Mouse (Mus musculus): ENCODE data around the gene Nat8f3.
"Not testable (repeated sequence)": the region's sequence is repeated elsewhere in the genome, so short reads cannot be mapped to it uniquely, and the experiment has no call there.

The Nat8f3 gene

DNA sequence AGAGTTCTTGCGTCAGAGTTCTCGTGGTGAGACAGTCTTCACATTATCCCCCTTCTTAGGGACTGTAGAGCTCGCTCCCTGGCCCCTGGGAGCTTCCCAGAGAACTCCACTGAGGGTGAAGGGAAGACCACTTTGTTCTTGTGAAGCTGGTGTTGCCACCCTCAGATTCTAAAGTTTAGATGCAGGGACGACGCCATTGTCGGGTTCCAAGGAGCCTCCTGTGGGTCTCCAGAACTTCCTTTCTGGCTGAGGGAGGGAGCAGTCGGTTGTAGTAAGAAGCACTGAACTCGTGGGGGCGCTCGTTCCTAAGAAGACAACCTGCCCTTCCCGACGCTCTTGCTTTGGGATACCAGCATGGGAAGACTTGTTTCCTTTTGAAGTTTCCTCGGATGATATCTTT is at the start of gene Nat8f3:
TSS of gene Nat8f3 (minus strand) at position 223 of the 400 bp plus-strand sequence.
- peak; percentile 31 for DNase-seq (ENCODE audit: low read depth, low spot score)

DNA sequence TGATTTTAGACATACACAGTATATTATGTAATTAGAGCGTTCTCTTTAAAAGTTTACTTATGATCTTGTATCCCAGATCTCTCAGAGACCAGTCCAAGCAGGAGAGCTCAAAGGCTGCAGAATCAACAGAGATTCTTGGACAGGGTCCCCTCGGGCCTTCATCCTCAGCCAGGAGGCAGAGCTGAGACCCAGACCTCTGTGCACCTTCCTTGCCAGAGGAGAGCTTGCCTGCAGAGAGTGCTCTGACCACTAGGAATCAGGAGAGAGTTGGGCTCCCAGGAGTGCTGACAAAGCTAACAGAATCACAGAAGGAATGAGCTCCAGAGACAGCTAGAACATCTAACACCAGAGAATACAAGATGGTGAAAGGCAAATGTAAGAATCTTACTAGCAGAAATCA is 47.8 kb upstream of the Nat8f3 start:
- DNase-seq (ENCODE audit: low read depth, low spot score) = no peak

DNA sequence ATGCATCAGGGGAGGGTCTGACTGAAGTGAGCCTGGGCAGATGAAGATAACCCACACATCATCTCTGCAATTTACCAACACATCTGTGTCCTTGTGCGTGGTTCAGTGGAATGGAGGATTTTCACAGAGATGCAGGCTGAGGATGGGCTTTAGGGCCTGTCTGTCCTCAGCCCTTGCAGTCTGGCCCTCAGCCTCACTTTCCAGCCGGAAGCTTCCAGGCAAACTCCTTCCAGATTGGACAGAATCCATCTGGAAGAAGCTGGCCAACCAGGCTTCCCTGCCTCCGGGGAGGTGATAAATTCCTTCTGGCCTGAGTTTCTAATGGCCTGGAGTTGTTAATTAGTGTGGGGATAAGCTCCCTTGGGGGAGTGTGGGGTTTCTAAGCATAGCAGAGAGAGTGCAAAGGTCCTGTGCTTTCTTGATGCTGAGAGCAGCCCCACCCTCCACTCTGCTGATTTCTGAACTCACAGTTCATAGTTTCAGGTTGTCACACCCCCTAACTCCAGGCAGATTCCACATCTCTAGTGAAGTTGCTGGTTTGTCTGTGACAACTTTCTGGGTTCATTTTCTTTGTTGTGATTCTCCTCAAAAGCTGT is 45.5 kb upstream of the Nat8f3 start:
- peak; percentile 15 for DNase-seq (ENCODE audit: low read depth, low spot score)

DNA sequence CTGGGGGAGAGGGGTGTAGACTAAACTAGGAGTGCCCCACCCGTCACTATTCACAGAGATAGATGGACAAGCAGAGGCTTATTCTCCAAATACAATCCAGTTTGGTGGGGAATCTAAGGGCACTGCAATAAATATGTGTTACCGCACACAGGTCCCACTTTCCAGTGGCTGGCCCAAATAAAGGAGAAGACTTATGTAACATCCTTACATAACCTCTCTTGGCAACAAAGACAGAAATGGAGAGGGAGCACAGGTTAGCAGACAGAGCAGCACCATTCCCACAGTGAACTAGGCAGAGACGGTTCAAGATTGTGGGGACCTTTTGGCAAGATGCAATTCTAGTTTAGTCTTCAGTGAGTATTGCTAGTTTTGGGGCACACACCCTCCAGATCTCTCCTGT is 45.0 kb upstream of the Nat8f3 start:
- DNase-seq (ENCODE audit: low read depth, low spot score) = not testable (repeated sequence)

DNA sequence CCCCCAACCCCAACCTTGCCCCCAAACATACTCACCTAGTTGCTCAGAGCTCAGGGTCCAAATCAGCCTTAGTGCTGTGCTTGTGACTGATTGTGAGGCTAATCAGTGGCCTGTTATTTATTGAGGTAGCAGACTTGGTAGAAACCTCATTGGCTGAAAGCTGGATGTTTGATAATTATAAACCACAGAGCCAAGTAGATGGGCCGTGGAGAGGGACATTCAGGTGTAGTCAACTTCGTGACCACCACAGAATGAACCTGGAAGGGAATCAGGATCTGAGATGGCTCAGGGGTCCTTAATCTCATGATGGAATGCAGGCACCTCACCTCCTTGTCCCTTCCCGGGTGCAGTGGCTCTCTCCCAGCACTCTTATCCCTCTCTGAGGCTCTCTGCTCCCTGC is 44.2 kb upstream of the Nat8f3 start:
- DNase-seq (ENCODE audit: low read depth, low spot score) = not testable (repeated sequence)

DNA sequence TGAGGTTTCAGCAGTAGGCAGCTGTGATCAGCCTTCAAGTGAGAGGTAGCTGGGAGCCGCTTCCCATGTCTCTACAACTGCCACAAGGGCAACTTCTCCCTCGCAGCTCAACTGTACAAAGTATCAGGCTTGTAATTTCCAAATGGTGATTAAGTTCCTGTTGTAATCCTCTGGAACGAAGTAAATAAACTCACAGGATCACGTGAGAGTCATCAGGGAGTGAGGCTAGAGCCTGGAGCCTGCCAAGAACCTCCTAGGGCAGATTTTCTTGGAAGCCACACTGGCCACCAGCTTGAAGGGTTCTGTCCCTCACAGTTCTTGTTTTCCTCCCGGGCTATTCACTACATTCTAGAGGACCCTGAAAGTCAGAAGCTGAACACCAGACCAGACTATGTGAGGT is 37.6 kb upstream of the Nat8f3 start:
- DNase-seq (ENCODE audit: low read depth, low spot score) = not testable (repeated sequence)

DNA sequence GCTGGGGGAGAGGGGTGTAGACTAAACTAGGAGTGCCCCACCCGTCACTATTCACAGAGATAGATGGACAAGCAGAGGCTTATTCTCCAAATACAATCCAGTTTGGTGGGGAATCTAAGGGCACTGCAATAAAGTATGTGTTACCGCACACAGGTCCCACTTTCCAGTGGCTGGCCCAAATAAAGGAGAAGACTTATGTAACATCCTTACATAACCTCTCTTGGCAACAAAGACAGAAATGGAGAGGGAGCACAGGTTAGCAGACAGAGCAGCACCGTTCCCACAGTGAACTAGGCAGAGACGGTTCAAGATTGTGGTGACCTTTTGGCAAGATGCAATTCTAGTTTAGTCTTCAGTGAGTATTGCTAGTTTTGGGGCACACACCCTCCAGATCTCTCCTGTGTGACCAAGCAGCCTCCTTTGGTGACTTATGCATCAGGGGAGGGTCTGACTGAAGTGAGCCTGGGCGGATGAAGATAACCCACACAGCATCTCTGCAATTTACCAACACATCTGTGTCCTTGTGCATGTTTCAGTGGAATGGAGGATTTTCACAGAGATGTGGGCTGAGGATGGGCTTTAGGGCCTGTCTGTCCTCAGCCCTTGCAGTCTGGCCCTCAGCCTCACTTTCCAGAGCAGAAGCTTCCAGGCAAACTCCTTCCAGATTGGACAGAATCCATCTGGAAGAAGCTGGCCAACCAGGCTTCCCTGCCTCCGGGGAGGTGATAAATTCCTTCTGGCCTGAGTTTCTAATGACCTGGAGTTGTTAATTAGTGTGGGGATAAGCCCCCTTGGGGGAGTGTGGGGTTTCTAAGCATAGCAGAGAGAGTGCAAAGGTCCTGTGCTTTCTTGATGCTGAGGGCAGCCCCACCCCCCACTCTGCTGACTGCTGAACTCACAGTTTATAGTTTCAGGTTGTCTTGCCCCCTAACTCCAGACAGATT is 2.2 kb downstream of the Nat8f3 start:
- peak; percentile 1 for DNase-seq (ENCODE audit: low read depth, low spot score)

DNA sequence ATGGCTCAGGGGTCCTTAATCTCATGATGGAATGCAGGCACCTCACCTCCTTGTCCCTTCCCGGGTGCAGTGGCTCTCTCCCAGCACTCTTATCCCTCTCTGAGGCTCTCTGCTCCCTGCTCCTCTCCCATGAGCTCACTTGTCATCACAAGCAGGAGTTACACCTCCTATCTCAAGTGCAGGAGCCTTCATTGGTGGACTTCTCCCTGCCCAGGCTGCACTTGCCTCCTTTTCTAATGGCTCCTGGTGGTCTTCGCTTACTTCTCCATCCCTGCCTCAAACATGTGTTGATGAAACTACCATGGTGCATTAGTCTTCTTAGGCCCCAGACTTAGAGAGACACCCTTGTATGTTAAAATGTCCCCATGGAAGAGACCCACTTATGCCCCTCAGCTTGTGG is 2.9 kb downstream of the Nat8f3 start:
- DNase-seq (ENCODE audit: low read depth, low spot score) = not testable (repeated sequence)

DNA sequence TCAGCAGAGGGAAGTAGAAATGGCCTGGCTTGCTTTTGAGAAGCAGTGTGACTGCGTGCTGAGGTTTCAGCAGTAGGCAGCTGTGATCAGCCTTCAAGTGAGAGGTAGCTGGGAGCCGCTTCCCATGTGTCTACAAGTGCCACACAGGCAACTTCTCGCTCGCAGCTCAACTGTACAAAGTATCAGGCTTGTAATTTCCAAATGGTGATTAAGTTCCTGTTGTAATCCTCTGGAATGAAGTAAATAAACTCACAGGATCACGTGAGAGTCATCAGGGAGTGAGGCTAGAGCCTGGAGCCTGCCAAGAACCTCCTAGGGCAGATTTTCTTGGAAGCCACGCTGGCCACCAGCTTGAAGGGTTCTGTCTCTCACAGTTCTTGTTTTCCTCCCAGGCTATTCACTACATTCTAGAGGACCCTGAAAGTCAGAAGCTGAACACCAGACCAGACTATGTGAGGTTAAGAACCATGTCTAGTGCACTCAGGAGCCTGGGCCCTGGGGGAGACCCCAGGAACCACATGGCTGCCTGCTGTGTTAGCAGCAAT is 9.8 kb downstream of the Nat8f3 start:
- not testable (repeated sequence) for DNase-seq (ENCODE audit: low read depth, low spot score)

DNA sequence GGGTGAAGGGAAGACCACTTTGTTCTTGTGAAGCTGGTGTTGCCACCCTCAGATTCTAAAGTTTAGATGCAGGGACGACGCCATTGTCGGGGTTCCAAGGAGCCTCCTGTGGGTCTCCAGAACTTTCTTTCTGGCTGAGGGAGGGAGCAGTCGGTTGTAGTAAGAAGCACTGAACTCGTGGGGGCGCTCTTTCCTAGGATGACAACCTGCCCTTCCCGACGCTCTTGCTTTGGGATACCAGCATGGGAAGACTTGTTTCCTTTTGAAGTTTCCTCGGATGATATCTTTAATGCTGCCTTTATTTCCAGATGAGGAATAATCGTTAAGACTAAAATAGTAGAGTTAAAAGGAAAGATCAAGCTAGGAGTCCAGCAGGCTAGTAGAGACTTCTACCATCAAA is 52.4 kb downstream of the Nat8f3 start, which contains the start of gene Nat8f7:
TSS of gene Nat8f7 (minus strand) at position 101 of the 400 bp plus-strand sequence.
- not testable (repeated sequence) for DNase-seq (ENCODE audit: low read depth, low spot score)

DNA sequence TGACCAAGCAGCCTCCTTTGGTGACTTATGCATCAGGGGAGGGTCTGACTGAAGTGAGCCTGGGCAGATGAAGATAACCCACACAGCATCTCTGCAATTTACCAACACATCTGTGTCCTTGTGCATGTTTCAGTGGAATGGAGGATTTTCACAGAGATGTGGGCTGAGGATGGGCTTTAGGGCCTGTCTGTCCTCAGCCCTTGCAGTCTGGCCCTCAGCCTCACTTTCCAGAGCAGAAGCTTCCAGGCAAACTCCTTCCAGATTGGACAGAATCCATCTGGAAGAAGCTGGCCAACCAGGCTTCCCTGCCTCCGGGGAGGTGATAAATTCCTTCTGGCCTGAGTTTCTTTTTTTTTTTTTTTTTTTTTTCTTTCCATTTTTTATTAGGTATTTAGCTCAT is 55.9 kb downstream of the Nat8f3 start:
- DNase-seq (ENCODE audit: low read depth, low spot score) = not testable (repeated sequence)

DNA sequence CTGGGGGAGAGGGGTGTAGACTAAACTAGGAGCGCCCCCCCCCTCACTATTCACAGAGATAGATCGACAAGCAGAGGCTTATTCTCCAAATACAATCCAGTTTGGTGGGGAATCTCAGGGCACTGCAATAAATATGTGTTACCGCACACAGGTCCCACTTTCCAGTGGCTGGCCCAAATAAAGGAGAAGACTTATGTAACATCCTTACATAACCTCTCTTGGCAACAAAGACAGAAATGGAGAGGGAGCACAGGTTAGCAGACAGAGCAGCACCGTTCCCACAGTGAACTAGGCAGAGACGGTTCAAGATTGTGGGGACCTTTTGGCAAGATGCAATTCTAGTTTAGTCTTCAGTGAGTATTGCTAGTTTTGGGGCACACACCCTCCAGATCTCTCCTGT is 56.3 kb downstream of the Nat8f3 start:
- peak; percentile 16 for DNase-seq (ENCODE audit: low read depth, low spot score)

DNA sequence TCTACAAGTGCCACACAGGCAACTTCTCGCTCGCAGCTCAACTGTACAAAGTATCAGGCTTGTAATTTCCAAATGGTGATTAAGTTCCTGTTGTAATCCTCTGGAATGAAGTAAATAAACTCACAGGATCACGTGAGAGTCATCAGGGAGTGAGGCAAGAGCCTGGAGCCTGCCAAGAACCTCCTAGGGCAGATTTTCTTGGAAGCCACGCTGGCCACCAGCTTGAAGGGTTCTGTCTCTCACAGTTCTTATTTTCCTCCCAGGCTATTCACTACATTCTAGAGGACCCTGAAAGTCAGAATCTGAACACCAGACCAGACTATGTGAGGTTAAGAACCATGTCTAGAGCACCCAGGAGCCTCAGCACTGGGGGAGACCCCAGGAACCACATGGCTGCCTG is 63.6 kb downstream of the Nat8f3 start:
- DNase-seq (ENCODE audit: low read depth, low spot score) = not testable (repeated sequence)
